Mouse (Mus musculus) liver, adult 2 months (tissue): ENCODE measurements at regions not wholly inside any gene's neighbourhood (a gene's known extent, or its start where the extent isn't known, plus 50 kb on each side); places are given as distances from the start of the nearest gene placed in this dataset.

Experiments used
- CTCF ChIP-seq: fragments of 200-500 bp; IDR thresholded peaks from 2 replicates; pipeline ENCODE4 v1.5.1; 2011; ENCODE audit warnings: low read depth, low read length, control low read depth
- POLR2A ChIP-seq: fragments of 200-500 bp; IDR thresholded peaks from 2 replicates; pipeline ENCODE4 v1.6.1; 2011; ENCODE audit warnings: low read length, control low read depth; ENCODE audit not compliant: insufficient read depth; ENCODE audit errors: extremely low read depth

GRCm38 (mm10) chr6:135488795-135489194 lies 126.5 kb downstream of the Emp1 start:
- TF ChIP-seq CTCF: no peak
- no peak for TF ChIP-seq POLR2A
